Mouse (Mus musculus) lung, adult 2 months (tissue): ENCODE measurements around the gene Pdpk1.
"Not testable (repeated sequence)": the region's sequence is repeated elsewhere in the genome, so short reads cannot be mapped to it uniquely, and the experiment has no call there.

Source experiments
- CTCF ChIP-seq: fragments of 200-500 bp; IDR thresholded peaks from 2 replicates; pipeline ENCODE4 v1.5.1; 2011; ENCODE audit warnings: mild to moderate bottlenecking, low read length, control low read depth; ENCODE audit not compliant: insufficient read depth
- POLR2A ChIP-seq: fragments of 200-500 bp; IDR thresholded peaks from 2 replicates; pipeline ENCODE4 v1.6.1; 2011; ENCODE audit warnings: low read depth, mild to moderate bottlenecking, control low read depth, low read length, borderline replicate concordance; ENCODE audit errors: extremely low read depth

- not testable (repeated sequence) for TF ChIP-seq POLR2A, CTCF
Measured at GRCm38 (mm10) chr17:24132919-24133318, 17.8 kb downstream of the Pdpk1 start.
